Mouse (Mus musculus) stomach, embryonic 15.5 days (tissue): ENCODE data around the gene Ntm. TPM values are rescaled to one million over a fixed set of nuclear protein-coding genes. Genes with fewer than 3 reads are reported as not detected.
A peak's percentile ranks its signal among the peaks of the same experiment; 100 is the strongest.

ENCODE experiments used
- ATAC-seq: fragments of 200-750 bp; cut with Nextera tagmentation; 2 replicates; pipeline ENCODE4 v1.8.0; 2017; ENCODE audit warnings: low read depth, moderate number of reproducible peaks, moderate TSS enrichment; ENCODE audit not compliant: insufficient read depth, low FRiP score
- H3K27ac ChIP-seq: fragments of 300-500 bp; sonication (generic); 2 replicates; pipeline ENCODE4 v1.5.1; 2015; ENCODE audit warnings: mild to moderate bottlenecking, inconsistent platforms
- H3K27me3 ChIP-seq: fragments of 300-500 bp; sonication (generic); replicated peaks from 2 replicates; pipeline ENCODE4 v1.6.1; 2015; ENCODE audit warnings: inconsistent platforms
- H3K36me3 ChIP-seq: fragments of 300-500 bp; sonication (generic); 2 replicates; pipeline ENCODE4 v1.6.1; 2015; ENCODE audit warnings: inconsistent platforms
- H3K4me1 ChIP-seq: fragments of 300-500 bp; sonication (generic); 2 replicates; pipeline ENCODE4 v1.6.1; 2015; ENCODE audit warnings: inconsistent platforms
- H3K4me2 ChIP-seq: fragments of 300-500 bp; sonication (generic); 2 replicates; pipeline ENCODE4 v1.6.1; 2015; ENCODE audit warnings: mild to moderate bottlenecking, inconsistent platforms
- H3K4me3 ChIP-seq: fragments of 300-500 bp; sonication (generic); replicated peaks from 2 replicates; pipeline ENCODE4 v1.5.1; 2015; ENCODE audit warnings: inconsistent platforms
- H3K9ac ChIP-seq: fragments of 300-500 bp; sonication (generic); 2 replicates; pipeline ENCODE4 v1.6.1; 2015; ENCODE audit warnings: inconsistent platforms
- H3K9me3 ChIP-seq: fragments of 300-500 bp; sonication (generic); 2 replicates; pipeline ENCODE4 v1.6.1; 2016; ENCODE audit warnings: inconsistent platforms
- WGBS: fragments of 180-500 bp; shearing (Covaris S2); methylation state at CpG from one replicate; pipeline ENCODE4 v1.1.7; 2015; 5-methylcytosine and 5-hydroxymethylcytosine counted together
- polyA plus RNA-seq: library from polyadenylated mRNA; unstranded; fragments of >200 nt; fragmentation: Nextera tagmentation; extraction: Ambion mirVana; gene quantifications from 2 replicates; pipeline ENCODE4 v1.2.1, GENCODE M21; 2015

Gene Ntm
- polyA plus RNA-seq, 1 experiment from 2014 or later = 14.5 TPM

DNA sequence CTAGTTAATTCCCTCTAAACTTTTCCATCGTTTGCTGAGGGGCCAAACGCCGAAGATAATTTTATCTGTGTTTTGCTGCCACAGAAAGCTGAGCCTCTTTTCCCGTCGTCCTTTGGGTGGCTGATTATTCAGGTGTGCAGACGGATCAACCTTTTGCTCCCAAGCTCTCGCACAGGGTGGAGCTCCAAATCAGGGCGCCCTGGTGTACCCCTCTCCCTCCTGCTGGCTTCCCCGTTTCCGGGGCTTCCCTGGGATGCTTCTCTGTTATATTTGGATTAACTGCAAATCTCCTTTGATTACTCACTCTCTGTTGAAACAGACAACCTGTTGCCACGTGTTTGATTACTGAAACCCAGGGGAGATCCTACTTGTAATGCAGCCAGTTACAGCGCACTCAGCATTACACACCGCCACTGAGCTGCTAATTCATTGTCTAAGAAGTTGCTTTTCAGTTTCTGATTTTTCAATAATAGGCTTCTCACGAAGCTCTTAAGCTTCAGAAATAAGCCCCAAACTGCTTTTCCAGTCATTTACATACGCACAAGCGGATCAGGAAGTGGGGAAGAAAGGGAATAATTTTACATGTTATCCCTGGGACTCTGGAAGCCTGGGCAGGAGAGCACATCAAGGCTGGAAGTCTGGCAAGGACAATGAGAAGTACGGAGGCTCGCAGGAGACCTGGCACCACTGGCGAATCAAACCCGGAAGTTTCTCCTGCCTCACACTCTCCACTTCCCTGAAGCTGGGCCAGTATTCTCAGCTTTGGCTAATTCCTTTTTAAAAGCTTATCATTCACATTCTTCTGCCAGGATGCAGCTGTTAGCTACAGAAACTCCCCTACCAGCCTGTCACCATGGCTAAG, 19.5 kb downstream of the Ntm start:
- peak overlapping the region; percentile 36 for H3K4me2 ChIP-seq
- WGBS = 20% methylated on average over 20 of the region's 20 CpGs
- H3K27me3 ChIP-seq = no peaks in the 10 kb centered on the region
- H3K9me3 ChIP-seq = no peaks in the 10 kb centered on the region
- no peaks in the 10 kb centered on the region for H3K36me3 ChIP-seq
- 0 out of 2 replicates have a peak, but pooled peaks cover 2% of the 10 kb centered on the region for H3K4me1 ChIP-seq
- no peak overlapping the region for H3K27ac ChIP-seq
- H3K4me3 ChIP-seq = 0 out of 2 replicates have a peak overlapping the region, but pooled peaks have one; percentile 3
- no peak overlapping the region for H3K9ac ChIP-seq
- ATAC-seq = no peak

DNA sequence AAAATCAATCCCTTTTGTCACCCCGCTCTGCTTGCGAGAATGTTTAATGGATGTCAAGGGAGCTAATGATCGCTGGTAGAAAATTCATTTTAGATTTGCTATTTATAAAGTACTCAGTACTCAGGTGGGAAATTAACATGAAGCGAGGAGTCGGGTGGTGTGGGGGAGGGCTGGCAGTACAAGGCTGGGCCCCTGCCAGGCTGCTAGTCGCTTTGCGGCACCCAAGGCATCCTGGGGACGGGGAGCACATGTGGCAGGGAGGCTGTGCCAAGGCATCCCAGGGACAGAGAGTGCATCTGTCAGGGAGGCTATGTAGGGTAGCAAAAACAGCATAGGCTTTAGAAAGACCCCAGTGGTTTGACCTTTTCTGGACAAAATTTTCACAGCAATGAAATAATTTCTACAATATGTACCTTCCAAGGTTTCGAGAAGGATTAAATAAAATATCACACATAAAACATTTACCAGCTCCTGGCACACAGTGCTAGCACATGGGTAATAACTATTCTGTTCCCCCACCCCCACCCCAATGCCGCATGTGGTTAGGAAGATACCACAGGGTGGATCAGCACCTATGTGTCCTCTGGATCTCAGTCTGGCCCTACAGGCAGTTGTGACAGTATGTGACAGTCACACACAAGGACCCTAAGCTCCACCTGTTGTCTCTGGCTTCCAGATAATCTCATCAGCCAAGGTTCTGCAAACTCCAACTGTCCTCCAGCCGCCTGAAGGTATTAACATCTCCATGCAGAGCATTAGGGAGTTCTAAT, 20.6 kb downstream of the Ntm start:
- Histone ChIP-seq H3K4me3 (no peak overlapping the region), H3K9me3 (no peaks in the 10 kb centered on the region), H3K27ac (no peak overlapping the region), H3K9ac (no peak overlapping the region), H3K4me2 (no peak overlapping the region), H3K36me3 (no peaks in the 10 kb centered on the region), H3K4me1 (0 out of 2 replicates have a peak, but pooled peaks cover 2% of the 10 kb centered on the region), H3K27me3 (no peaks in the 10 kb centered on the region)
- no peak for ATAC-seq
- WGBS = 63% methylated on average over 11 of the region's 11 CpGs

DNA sequence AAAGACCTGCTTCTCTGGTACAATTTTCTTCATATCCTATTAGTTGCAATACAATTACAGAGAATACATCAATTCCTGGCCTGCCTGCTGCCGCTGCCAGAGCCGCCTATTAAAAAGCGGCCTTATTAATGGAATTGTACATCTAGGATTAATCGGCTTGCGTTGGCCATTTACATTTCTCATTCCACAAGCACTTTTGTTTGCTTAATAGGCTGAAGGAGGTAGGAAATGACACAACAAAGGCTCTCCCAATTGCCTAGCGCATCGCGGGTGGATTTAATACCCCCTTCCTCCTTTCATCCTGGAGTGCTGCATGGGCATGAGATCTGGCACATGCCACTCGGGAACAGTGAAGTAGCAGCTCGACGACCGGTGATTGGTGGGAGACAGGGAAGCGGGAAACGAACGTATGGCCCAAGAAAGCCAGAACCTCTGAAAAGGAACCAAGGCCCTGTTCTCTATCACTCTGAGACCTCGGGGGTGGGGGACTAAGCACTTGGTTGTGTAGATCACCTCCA, 23.4 kb downstream of the Ntm start:
- no peak overlapping the region for H3K4me2 ChIP-seq
- no peaks in the 10 kb centered on the region for H3K27me3 ChIP-seq
- no peak overlapping the region for H3K4me3 ChIP-seq
- ATAC-seq = no peak
- WGBS = 91% methylated on average over 16 of the region's 16 CpGs
- H3K4me1 ChIP-seq = 0 out of 2 replicates have a peak, but pooled peaks cover 2% of the 10 kb centered on the region
- H3K27ac ChIP-seq = no peak overlapping the region
- H3K9ac ChIP-seq = no peak overlapping the region
- H3K36me3 ChIP-seq = no peaks in the 10 kb centered on the region
- no peaks in the 10 kb centered on the region for H3K9me3 ChIP-seq

DNA sequence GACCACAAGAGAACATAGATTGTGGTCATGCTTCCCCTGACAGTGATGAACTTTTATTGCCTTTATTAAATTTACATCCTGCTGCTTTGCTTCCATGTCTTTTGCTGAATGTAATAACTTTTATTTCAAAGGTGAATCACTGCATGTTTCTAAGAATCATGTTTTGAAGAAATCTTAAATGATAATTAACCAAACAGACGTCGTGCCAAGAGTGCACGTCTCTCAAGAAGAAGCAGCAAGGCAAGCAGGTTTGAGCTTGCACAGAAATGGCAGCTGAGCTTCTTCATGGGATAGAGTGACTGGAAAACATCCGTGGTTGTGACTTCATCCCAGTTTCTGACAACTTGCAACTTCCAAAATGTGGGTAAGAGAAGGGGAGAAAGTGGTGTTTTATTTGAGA, 34.1 kb downstream of the Ntm start:
- whole genome bisulfite sequencing = 73% methylated on average over 4 of the region's 4 CpGs
- no peak overlapping the region for H3K27ac ChIP-seq
- H3K27me3 ChIP-seq = no peaks in the 10 kb centered on the region
- H3K9ac ChIP-seq = no peak overlapping the region
- H3K9me3 ChIP-seq = no peaks in the 10 kb centered on the region
- ATAC-seq = no peak
- H3K4me2 ChIP-seq = no peak overlapping the region
- H3K4me3 ChIP-seq = no peak overlapping the region
- no peaks in the 10 kb centered on the region for H3K36me3 ChIP-seq
- H3K4me1 ChIP-seq = no peaks in the 10 kb centered on the region

DNA sequence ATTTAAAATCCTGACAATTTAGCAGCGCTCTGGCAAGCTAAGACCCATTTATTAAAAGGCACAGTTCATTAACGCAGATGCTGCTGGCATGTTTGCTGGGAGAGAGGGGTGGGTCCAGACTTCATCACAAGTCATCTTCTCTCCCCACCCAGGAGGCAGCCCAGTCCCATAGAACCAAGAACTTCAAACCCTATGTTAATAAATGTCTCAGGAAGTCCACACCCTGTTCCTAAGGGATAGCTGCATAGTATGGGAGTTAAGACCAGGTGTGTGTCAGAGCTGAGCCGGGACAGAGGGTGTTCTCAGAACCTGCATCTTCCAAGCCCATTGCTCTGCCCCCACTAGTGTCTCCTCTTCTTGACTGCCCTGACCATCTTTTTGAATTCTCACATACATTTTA, 37.6 kb downstream of the Ntm start:
- Histone ChIP-seq H3K4me1 (no peaks in the 10 kb centered on the region), H3K4me3 (no peak overlapping the region), H3K9ac (no peak overlapping the region), H3K27me3 (no peaks in the 10 kb centered on the region), H3K36me3 (no peaks in the 10 kb centered on the region), H3K9me3 (no peaks in the 10 kb centered on the region), H3K4me2 (no peak overlapping the region), H3K27ac (no peak overlapping the region)
- ATAC-seq = no peak
- 49% methylated on average over 3 of the region's 3 CpGs for WGBS

DNA sequence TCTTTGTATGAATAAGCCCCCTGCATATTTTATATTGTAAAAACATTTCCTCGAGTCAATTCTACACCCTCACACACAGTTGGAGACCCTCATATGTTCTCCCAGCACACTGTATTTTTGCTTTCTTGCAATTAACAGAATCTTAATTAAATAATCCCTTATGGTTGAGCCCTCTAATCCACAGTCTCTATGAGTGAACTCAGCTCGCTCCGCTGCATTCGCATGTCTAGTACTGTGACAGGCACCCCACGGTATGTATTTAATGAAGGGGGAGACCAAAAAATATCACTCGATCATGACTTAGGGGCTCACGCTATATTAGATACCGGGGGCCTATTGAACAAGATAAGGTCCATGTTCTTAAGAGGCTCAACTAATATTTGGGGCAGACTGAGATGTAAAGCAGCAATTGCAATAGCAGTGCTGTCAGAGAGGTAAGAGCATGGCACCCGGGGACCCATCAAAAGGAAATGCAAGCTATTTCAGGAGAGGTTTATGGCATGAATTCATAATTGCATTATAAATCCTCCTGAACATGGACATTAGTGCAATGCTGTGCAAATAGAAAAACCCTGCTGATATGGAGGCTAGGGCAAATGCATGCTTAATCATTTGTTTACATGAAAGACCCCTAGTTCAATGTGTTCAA, 64.4 kb downstream of the Ntm start:
- WGBS = 80% methylated on average over 9 of the region's 9 CpGs
- H3K4me2 ChIP-seq = no peak overlapping the region
- no peak for ATAC-seq
- H3K9ac ChIP-seq = no peak overlapping the region
- H3K9me3 ChIP-seq = no peaks in the 10 kb centered on the region
- no peaks in the 10 kb centered on the region for H3K27me3 ChIP-seq
- H3K4me1 ChIP-seq = no peaks in the 10 kb centered on the region
- H3K27ac ChIP-seq = no peak overlapping the region
- no peaks in the 10 kb centered on the region for H3K36me3 ChIP-seq
- H3K4me3 ChIP-seq = no peak overlapping the region

DNA sequence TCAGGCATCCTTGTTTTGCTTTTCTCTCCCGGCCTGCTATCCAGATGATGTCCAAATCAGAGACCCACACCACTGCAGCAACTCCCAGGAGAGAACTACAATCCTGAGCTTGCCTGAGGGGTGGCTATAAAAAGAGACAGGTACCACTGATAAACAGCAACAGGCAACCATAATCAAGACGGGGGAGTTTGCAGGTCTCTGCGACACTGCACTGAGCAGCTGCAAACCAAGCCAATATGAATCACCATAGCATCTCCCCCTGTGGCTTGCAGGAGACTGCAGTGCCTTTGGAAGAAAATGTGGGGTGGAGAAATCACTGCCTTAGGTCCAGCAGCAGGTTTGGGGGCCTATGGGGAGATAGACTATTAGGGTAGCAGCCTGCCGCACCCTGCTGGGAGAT, 65.5 kb downstream of the Ntm start:
- no peak for ATAC-seq
- H3K9me3 ChIP-seq = no peaks in the 10 kb centered on the region
- no peaks in the 10 kb centered on the region for H3K27me3 ChIP-seq
- no peak overlapping the region for H3K4me2 ChIP-seq
- WGBS = 65% methylated on average over 4 of the region's 4 CpGs
- H3K9ac ChIP-seq = no peak overlapping the region
- H3K27ac ChIP-seq = no peak overlapping the region
- H3K4me3 ChIP-seq = no peak overlapping the region
- H3K36me3 ChIP-seq = no peaks in the 10 kb centered on the region
- no peaks in the 10 kb centered on the region for H3K4me1 ChIP-seq

DNA sequence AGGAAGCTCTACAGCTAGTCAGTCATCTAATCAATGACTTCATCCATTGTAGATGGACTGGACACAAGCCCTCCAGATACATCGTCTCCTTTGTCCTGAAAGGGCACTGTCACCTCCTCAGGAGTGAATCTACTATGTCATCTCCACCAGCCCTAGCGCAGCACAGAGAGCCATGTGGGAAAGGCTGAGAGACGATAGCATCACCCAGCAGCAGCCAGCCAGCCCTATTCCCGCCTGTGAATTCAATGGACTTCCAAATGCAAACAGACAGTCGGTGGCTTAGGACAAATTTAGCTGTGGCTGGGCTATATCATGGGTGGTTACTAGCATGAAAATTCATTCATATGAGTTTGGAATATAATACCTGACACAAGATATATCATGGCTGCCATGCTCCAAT, 70.1 kb downstream of the Ntm start:
- no peak overlapping the region for H3K4me2 ChIP-seq
- H3K9me3 ChIP-seq = no peaks in the 10 kb centered on the region
- no peak overlapping the region for H3K9ac ChIP-seq
- WGBS = 72% methylated on average over 5 of the region's 5 CpGs
- H3K4me1 ChIP-seq = no peaks in the 10 kb centered on the region
- ATAC-seq = no peak
- H3K27me3 ChIP-seq = no peaks in the 10 kb centered on the region
- H3K36me3 ChIP-seq = no peaks in the 10 kb centered on the region
- no peak overlapping the region for H3K4me3 ChIP-seq
- H3K27ac ChIP-seq = no peak overlapping the region

DNA sequence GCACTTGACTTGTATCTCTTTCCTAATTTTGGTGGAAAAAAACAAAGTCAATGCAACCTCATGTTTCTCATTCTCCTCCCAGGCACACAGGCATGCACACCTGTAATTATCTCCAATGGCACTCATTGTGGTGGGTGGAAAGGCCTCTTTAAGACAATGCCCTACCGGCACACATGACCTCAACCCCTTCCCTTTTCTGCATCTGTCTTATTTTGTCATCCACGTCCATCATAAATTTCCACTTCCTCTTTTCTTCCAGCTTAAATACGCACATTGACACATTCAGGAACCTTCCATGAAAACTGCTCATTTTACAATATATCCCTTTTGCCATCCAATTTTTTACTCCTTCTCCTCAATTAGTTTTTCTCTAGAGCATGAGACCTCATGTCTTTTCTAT, 74.2 kb downstream of the Ntm start:
- Histone ChIP-seq H3K36me3 (no peaks in the 10 kb centered on the region), H3K4me1 (no peaks in the 10 kb centered on the region), H3K4me2 (no peak overlapping the region), H3K4me3 (no peak overlapping the region), H3K9me3 (no peaks in the 10 kb centered on the region), H3K27me3 (no peaks in the 10 kb centered on the region), H3K27ac (no peak overlapping the region), H3K9ac (no peak overlapping the region)
- 85% methylated on average over 3 of the region's 3 CpGs for WGBS
- no peak for ATAC-seq

DNA sequence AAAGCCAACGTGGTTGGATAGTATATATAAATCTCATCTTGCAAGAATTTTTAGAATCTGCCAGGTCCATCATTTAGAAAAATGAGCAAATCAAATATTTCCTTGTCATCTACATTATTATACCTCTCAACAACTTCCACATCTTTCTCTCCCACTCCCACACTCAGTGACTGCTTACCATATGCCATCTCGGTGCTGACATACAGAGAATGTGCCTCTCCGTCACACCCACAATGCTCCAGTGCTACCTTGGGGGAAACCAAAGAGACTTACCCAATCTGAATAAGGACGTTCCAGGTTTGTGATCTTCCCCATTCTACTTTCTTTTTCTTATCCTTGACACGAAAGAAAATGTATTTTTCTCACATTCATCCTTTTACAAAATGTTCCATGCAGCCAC, 75.0 kb downstream of the Ntm start:
- H3K27ac ChIP-seq = no peak overlapping the region
- no peak overlapping the region for H3K9ac ChIP-seq
- no peaks in the 10 kb centered on the region for H3K27me3 ChIP-seq
- 74% methylated on average over 5 of the region's 5 CpGs for WGBS
- no peaks in the 10 kb centered on the region for H3K36me3 ChIP-seq
- no peak for ATAC-seq
- H3K4me3 ChIP-seq = no peak overlapping the region
- no peak overlapping the region for H3K4me2 ChIP-seq
- H3K4me1 ChIP-seq = no peaks in the 10 kb centered on the region
- H3K9me3 ChIP-seq = no peaks in the 10 kb centered on the region

DNA sequence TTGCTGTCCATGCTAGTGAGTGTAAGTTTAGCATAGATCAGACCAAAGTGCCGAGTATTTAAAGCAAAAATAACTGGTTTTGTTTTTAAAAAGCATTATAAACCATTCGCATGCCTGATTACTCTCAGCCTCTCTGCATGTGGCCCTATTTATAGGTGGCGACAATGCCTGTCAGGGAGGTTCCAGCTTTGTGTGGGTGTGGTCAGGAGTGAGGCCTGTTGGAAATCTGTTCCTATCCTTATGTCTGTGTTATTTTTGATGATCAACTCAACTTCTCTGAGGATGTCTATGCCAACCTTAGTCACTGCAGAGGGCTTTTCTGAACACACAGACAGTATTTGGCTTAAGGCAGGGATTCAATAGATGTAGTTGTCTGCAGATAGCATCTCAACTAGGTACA, 78.9 kb downstream of the Ntm start:
- H3K9me3 ChIP-seq = no peaks in the 10 kb centered on the region
- H3K27ac ChIP-seq = no peak overlapping the region
- 85% methylated on average over 3 of the region's 3 CpGs for WGBS

DNA sequence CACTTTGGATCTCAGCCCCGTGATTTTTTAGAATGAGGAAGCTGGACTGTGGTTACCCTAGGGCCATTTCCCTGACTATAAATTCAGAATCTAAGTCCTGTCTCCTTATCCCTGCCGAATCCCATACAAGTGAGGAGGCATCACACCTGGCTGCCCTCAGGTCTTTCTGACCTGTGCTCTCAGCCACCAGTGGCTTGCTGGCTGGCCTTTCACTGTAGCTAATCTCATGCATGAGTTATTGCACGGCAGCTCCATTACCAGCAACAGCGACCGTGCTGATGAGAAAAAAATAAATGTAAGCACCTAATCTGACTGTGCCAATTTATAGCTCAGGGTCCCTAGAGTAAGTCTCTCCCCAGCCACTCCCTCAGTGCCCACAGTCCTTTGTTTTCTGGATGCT, 81.3 kb downstream of the Ntm start:
- Histone ChIP-seq H3K36me3 (no peaks in the 10 kb centered on the region), H3K9ac (no peak overlapping the region), H3K27ac (no peak overlapping the region), H3K4me2 (no peak overlapping the region), H3K9me3 (no peaks in the 10 kb centered on the region), H3K4me3 (no peak overlapping the region), H3K27me3 (no peaks in the 10 kb centered on the region), H3K4me1 (no peaks in the 10 kb centered on the region)
- ATAC-seq = no peak
- 55% methylated on average over 5 of the region's 5 CpGs for WGBS

More for the DNA sequence above, 78.9 kb downstream of the Ntm start:
- no peaks in the 10 kb centered on the region for H3K36me3 ChIP-seq
- H3K9ac ChIP-seq = no peak overlapping the region
- no peak for ATAC-seq
- no peaks in the 10 kb centered on the region for H3K4me1 ChIP-seq
- H3K4me2 ChIP-seq = no peak overlapping the region
- H3K4me3 ChIP-seq = no peak overlapping the region
- H3K27me3 ChIP-seq = no peaks in the 10 kb centered on the region
